Mouse (Mus musculus): Measurements from ENCODE around the gene Gm17949. TPM values are rescaled to one million over a fixed set of nuclear protein-coding genes. Genes with fewer than 3 reads are reported as not detected.

Gm17949 gene
- polyA plus RNA-seq, 1 experiment from 2014 or later: 0.47 TPM

- Histone ChIP-seq H3K9me3 (ENCODE audit: control insufficient read depth, low read length) (no peaks in the 10 kb centered on the region), H3K4me2 (ENCODE audit: low read length) (peak within 1 kb of the TSS; percentile 72), H3K9ac (replicated peaks; ENCODE audit: low read depth, low read length) (peak within 1 kb of the TSS; percentile 85), H3K27me3 (replicated peaks; ENCODE audit: control insufficient read depth, insufficient read depth, low read length) (peaks cover 24% of the 10 kb centered on the region), H3K36me3 (ENCODE audit: control insufficient read depth, insufficient read depth) (0 out of 2 replicates have a peak, but pooled peaks cover 3% of the 10 kb centered on the region), H3K4me3 (replicated peaks; ENCODE audit: low read length) (peak within 1 kb of the TSS; percentile 86), H3K4me1 (replicated peaks; ENCODE audit: control insufficient read depth, insufficient read depth, low read length) (peaks cover 21% of the 10 kb centered on the region), H3K27ac (ENCODE audit: low read length) (peak within 1 kb of the TSS; percentile 95)
- under 1% methylated on average over 20 of the region's 22 CpGs for WGBS
- no peak; the same call in 1 of the 2 replicates for ATAC-seq
Observed at GRCm38 (mm10) chr17:57058891-57059485, 47.7 kb downstream of the Gm17949 start, which contains the start of gene Crb3. TSS of gene Crb3 (plus strand) at chr17:57059105.

DNA sequence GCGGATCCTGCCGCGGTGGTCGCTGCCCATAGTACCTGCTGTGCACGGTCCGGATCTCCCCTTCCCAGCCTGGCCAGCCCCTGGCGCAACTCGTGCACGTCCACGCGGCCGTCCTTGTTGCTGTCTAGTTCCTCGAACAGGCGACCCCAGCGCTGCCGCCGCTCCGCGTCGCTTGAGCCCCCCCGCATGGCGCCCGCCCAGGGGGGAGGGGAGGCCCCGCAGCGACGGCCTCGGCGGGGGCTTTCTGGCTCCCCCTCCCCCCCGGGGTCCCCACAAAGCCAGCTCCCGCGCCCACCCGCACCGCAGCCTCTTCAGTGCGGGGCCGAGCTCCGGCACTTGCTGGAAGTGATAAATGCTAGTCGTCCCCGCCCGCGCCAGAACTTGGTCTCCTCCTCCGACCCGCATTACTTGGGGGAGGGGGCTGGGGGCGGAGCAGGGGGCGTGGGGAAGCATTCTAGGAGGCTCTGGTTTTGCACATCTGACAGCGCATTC is 48.3 kb downstream of the Gm17949 start, which contains the start of gene Slc25a23:
Gene Slc25a23 (minus strand): TSS at position 378 of the 492 bp plus-strand sequence.
- Histone ChIP-seq H3K4me3 (replicated peaks; ENCODE audit: low read length) (peak within 1 kb of the TSS; percentile 86), H3K36me3 (ENCODE audit: control insufficient read depth, insufficient read depth) (0 out of 2 replicates have a peak, but pooled peaks cover 3% of the 10 kb centered on the region), H3K9me3 (ENCODE audit: control insufficient read depth, low read length) (no peaks in the 10 kb centered on the region), H3K9ac (replicated peaks; ENCODE audit: low read depth, low read length) (peak within 1 kb of the TSS; percentile 85), H3K4me2 (ENCODE audit: low read length) (peak within 1 kb of the TSS; percentile 72), H3K27ac (ENCODE audit: low read length) (peak within 1 kb of the TSS; percentile 95), H3K4me1 (replicated peaks; ENCODE audit: control insufficient read depth, insufficient read depth, low read length) (peaks cover 21% of the 10 kb centered on the region), H3K27me3 (replicated peaks; ENCODE audit: control insufficient read depth, insufficient read depth, low read length) (peaks cover 24% of the 10 kb centered on the region)
- under 1% methylated on average over 23 of the region's 45 CpGs for WGBS
- ATAC-seq: peak; percentile 83

GRCm38 (mm10) chr17:57060231-57060801 is 49.0 kb downstream of the Gm17949 start:
- H3K4me1 ChIP-seq (replicated peaks; ENCODE audit: control insufficient read depth, insufficient read depth, low read length): peaks cover 21% of the 10 kb centered on the region
- ATAC-seq: peak; percentile 91
- peaks cover 24% of the 10 kb centered on the region for H3K27me3 ChIP-seq (replicated peaks; ENCODE audit: control insufficient read depth, insufficient read depth, low read length)
- peak overlapping the region; percentile 72 for H3K4me2 ChIP-seq (ENCODE audit: low read length)
- H3K9ac ChIP-seq (replicated peaks; ENCODE audit: low read depth, low read length): peak overlapping the region; percentile 85
- under 1% methylated on average over 44 of the region's 44 CpGs for WGBS
- H3K27ac ChIP-seq (ENCODE audit: low read length): peak overlapping the region; percentile 95
- H3K9me3 ChIP-seq (ENCODE audit: control insufficient read depth, low read length): no peaks in the 10 kb centered on the region
- H3K4me3 ChIP-seq (replicated peaks; ENCODE audit: low read length): peak overlapping the region; percentile 86
- H3K36me3 ChIP-seq (ENCODE audit: control insufficient read depth, insufficient read depth): no peaks in the 10 kb centered on the region

- no peak overlapping the region; the same call in none of the 2 replicates for H3K27ac ChIP-seq (ENCODE audit: low read length)
- H3K9me3 ChIP-seq (ENCODE audit: control insufficient read depth, low read length): no peaks in the 10 kb centered on the region
- no peak for ATAC-seq
- H3K36me3 ChIP-seq (ENCODE audit: control insufficient read depth, insufficient read depth): no peaks in the 10 kb centered on the region
- H3K27me3 ChIP-seq (replicated peaks; ENCODE audit: control insufficient read depth, insufficient read depth, low read length): peaks cover 24% of the 10 kb centered on the region
- H3K4me1 ChIP-seq (replicated peaks; ENCODE audit: control insufficient read depth, insufficient read depth, low read length): peaks cover 21% of the 10 kb centered on the region
- H3K9ac ChIP-seq (replicated peaks; ENCODE audit: low read depth, low read length): no peak overlapping the region; the same call in 1 of the 2 replicates
- WGBS: 45% methylated on average over 10 of the region's 10 CpGs
- H3K4me3 ChIP-seq (replicated peaks; ENCODE audit: low read length): peak overlapping the region; percentile 86
- peak overlapping the region; percentile 72 for H3K4me2 ChIP-seq (ENCODE audit: low read length)
Observed at GRCm38 (mm10) chr17:57061069-57061468, 49.8 kb downstream of the Gm17949 start.

DNA sequence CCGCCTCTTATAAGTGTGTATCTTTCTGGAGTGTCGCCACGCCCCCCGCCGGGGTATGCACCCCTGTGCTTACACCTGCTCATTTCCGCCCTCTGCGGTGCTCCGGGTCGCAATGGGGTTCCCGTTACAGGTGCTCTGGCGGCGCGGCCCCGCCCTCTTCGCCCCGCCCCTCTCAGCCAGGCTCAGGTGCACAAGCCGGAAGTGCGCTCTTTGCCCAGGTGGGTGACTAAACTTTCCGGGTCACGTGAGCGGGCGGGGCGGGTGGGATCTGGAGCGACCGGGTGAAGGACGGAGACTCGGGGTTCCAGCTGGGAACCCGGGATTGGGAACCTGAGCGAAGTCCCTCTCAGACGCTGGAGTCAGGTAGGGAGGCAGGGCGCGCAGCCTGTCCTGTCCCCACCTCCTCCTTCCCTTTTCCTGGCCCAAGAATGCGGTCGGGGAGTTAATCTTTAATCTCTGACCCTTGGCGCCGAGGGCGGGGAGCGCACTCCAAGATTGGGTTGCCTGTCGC is 50.8 kb downstream of the Gm17949 start:
- no peak overlapping the region for H3K27ac ChIP-seq (ENCODE audit: low read length)
- peak overlapping the region; percentile 48 for H3K4me2 ChIP-seq (ENCODE audit: low read length)
- no peaks in the 10 kb centered on the region for H3K9me3 ChIP-seq (ENCODE audit: control insufficient read depth, low read length)
- no peak overlapping the region; the same call in 1 of the 2 replicates for H3K9ac ChIP-seq (replicated peaks; ENCODE audit: low read depth, low read length)
- H3K4me1 ChIP-seq (replicated peaks; ENCODE audit: control insufficient read depth, insufficient read depth, low read length): peaks cover 21% of the 10 kb centered on the region
- H3K4me3 ChIP-seq (replicated peaks; ENCODE audit: low read length): peak overlapping the region; percentile 34
- WGBS: under 1% methylated on average over 38 of the region's 39 CpGs
- H3K36me3 ChIP-seq (ENCODE audit: control insufficient read depth, insufficient read depth): no peaks in the 10 kb centered on the region
- ATAC-seq: no peak
- peaks cover 24% of the 10 kb centered on the region for H3K27me3 ChIP-seq (replicated peaks; ENCODE audit: control insufficient read depth, insufficient read depth, low read length)

DNA sequence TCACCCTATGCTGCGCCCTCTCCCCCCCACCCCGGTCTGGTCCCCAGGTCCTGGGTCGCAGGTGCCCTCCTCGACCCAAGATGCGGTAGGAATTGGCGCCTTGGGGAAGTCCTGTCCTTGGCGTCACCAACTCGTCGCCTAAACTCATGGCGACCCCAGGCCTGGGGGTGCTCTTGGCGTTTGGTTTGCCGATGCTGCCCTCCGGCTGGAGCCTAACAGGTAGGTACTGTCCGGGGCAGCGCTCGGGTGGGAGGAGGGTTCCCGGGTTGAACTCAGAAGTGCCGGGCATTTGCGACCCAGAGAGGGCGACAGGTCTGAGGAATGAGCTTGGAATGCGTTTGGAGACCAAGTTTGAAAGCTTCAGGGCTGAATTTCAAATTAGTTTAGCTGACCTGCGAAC is 51.3 kb downstream of the Gm17949 start:
- H3K9me3 ChIP-seq (ENCODE audit: control insufficient read depth, low read length): no peaks in the 10 kb centered on the region
- no peak overlapping the region for H3K27ac ChIP-seq (ENCODE audit: low read length)
- peak overlapping the region; percentile 48; the same call in 1 of the 2 replicates for H3K4me2 ChIP-seq (ENCODE audit: low read length)
- peaks cover 24% of the 10 kb centered on the region for H3K27me3 ChIP-seq (replicated peaks; ENCODE audit: control insufficient read depth, insufficient read depth, low read length)
- no peak overlapping the region for H3K9ac ChIP-seq (replicated peaks; ENCODE audit: low read depth, low read length)
- under 1% methylated on average over 22 of the region's 22 CpGs for WGBS
- peak overlapping the region; percentile 34 for H3K4me3 ChIP-seq (replicated peaks; ENCODE audit: low read length)
- H3K4me1 ChIP-seq (replicated peaks; ENCODE audit: control insufficient read depth, insufficient read depth, low read length): peaks cover 21% of the 10 kb centered on the region
- no peak for ATAC-seq
- no peaks in the 10 kb centered on the region for H3K36me3 ChIP-seq (ENCODE audit: control insufficient read depth, insufficient read depth)

GRCm38 (mm10) chr17:57063031-57063430 is 51.8 kb downstream of the Gm17949 start:
- Histone ChIP-seq H3K4me2 (ENCODE audit: low read length) (no peak overlapping the region), H3K36me3 (ENCODE audit: control insufficient read depth, insufficient read depth) (no peaks in the 10 kb centered on the region), H3K27ac (ENCODE audit: low read length) (no peak overlapping the region), H3K4me1 (replicated peaks; ENCODE audit: control insufficient read depth, insufficient read depth, low read length) (peaks cover 21% of the 10 kb centered on the region), H3K4me3 (replicated peaks; ENCODE audit: low read length) (no peak overlapping the region), H3K9me3 (ENCODE audit: control insufficient read depth, low read length) (no peaks in the 10 kb centered on the region), H3K9ac (replicated peaks; ENCODE audit: low read depth, low read length) (no peak overlapping the region), H3K27me3 (replicated peaks; ENCODE audit: control insufficient read depth, insufficient read depth, low read length) (peaks cover 24% of the 10 kb centered on the region)
- 9% methylated on average over 8 of the region's 8 CpGs for WGBS
- no peak for ATAC-seq

DNA sequence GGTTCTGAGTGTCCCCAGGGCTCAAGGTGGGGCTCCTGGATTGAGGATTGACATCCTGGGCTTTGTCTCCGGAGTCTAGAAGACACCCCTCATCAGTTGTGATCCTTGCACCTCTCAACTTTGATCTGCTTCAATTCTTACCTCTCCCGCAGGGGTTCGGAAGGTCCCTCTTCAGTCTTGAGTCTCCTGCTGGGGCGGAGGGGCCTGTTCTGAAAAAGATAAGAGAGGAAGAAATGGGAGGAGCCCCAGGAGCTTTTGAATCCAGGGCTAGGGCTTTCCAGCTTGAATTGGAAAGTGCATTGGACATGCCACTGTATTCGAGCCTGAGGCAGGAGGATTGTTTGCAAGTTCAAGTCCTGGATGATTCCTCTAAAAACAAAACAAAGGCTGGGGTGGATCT is 55.6 kb downstream of the Gm17949 start:
- peaks cover 16% of the 10 kb centered on the region for H3K27me3 ChIP-seq (replicated peaks; ENCODE audit: control insufficient read depth, insufficient read depth, low read length)
- no peak overlapping the region for H3K9ac ChIP-seq (replicated peaks; ENCODE audit: low read depth, low read length)
- no peak overlapping the region for H3K4me3 ChIP-seq (replicated peaks; ENCODE audit: low read length)
- no peaks in the 10 kb centered on the region for H3K9me3 ChIP-seq (ENCODE audit: control insufficient read depth, low read length)
- peaks cover 6% of the 10 kb centered on the region for H3K4me1 ChIP-seq (replicated peaks; ENCODE audit: control insufficient read depth, insufficient read depth, low read length)
- 59% methylated on average over 5 of the region's 5 CpGs for WGBS
- H3K4me2 ChIP-seq (ENCODE audit: low read length): no peak overlapping the region
- no peak for ATAC-seq
- no peaks in the 10 kb centered on the region for H3K36me3 ChIP-seq (ENCODE audit: control insufficient read depth, insufficient read depth)
- H3K27ac ChIP-seq (ENCODE audit: low read length): no peak overlapping the region

GRCm38 (mm10) chr17:57070272-57070671 is 59.0 kb downstream of the Gm17949 start:
- Histone ChIP-seq H3K27ac (ENCODE audit: low read length) (no peak overlapping the region), H3K9me3 (ENCODE audit: control insufficient read depth, low read length) (no peaks in the 10 kb centered on the region), H3K4me1 (replicated peaks; ENCODE audit: control insufficient read depth, insufficient read depth, low read length) (0 out of 2 replicates have a peak, but pooled peaks cover 3% of the 10 kb centered on the region), H3K9ac (replicated peaks; ENCODE audit: low read depth, low read length) (no peak overlapping the region), H3K36me3 (ENCODE audit: control insufficient read depth, insufficient read depth) (no peaks in the 10 kb centered on the region), H3K27me3 (replicated peaks; ENCODE audit: control insufficient read depth, insufficient read depth, low read length) (no peaks in the 10 kb centered on the region), H3K4me2 (ENCODE audit: low read length) (peak overlapping the region; percentile 20), H3K4me3 (replicated peaks; ENCODE audit: low read length) (peak overlapping the region; percentile 10)
- 13% methylated on average over 9 of the region's 9 CpGs for WGBS
- ATAC-seq: no peak

Measured in forebrain, embryonic 16.5 days (tissue).